Mouse (Mus musculus) heart, embryonic 13.5 days (tissue): ENCODE data around the gene Lgals3bp. TPM values are rescaled to one million over a fixed set of nuclear protein-coding genes. Genes with fewer than 3 reads are reported as not detected.
"Not testable (repeated sequence)": the region's sequence is repeated elsewhere in the genome, so short reads cannot be mapped to it uniquely, and the experiment has no call there.

Source experiments
- ATAC-seq: fragments of 200-750 bp; cut with Nextera tagmentation; 2 replicates; pipeline ENCODE4 v1.8.0; 2017; ENCODE audit warnings: moderate TSS enrichment; ENCODE audit not compliant: insufficient number of reproducible peaks, low FRiP score, low TSS enrichment; ENCODE audit errors: extremely low read depth
- H3K27ac ChIP-seq: fragments of 300-500 bp; sonication (generic); replicated peaks from 2 replicates; pipeline ENCODE4 v1.5.1; 2015; ENCODE audit warnings: moderate library complexity, mild to moderate bottlenecking, inconsistent platforms
- H3K27me3 ChIP-seq: fragments of 300-500 bp; sonication (generic); replicated peaks from 2 replicates; pipeline ENCODE4 v1.6.1; 2015; ENCODE audit warnings: mild to moderate bottlenecking, inconsistent platforms
- H3K36me3 ChIP-seq: fragments of 300-500 bp; sonication (generic); 2 replicates; pipeline ENCODE4 v1.6.1; 2015; ENCODE audit warnings: mild to moderate bottlenecking, inconsistent platforms
- H3K4me1 ChIP-seq: fragments of 300-500 bp; sonication (generic); 2 replicates; pipeline ENCODE4 v1.6.1; 2015; ENCODE audit warnings: inconsistent platforms
- H3K4me2 ChIP-seq: fragments of 300-500 bp; sonication (generic); 2 replicates; pipeline ENCODE4 v1.6.1; 2015; ENCODE audit warnings: inconsistent platforms, mild to moderate bottlenecking, moderate library complexity
- H3K4me3 ChIP-seq: fragments of 300-500 bp; sonication (generic); 2 replicates; pipeline ENCODE4 v1.5.1; 2015; ENCODE audit warnings: moderate library complexity, mild to moderate bottlenecking, inconsistent platforms
- H3K9ac ChIP-seq: fragments of 300-500 bp; sonication (generic); 2 replicates; pipeline ENCODE4 v1.6.1; 2015; ENCODE audit warnings: inconsistent platforms, mild to moderate bottlenecking, moderate library complexity
- H3K9me3 ChIP-seq: fragments of 300-500 bp; sonication (generic); 2 replicates; pipeline ENCODE4 v1.6.1; 2016; ENCODE audit warnings: inconsistent platforms
- WGBS: fragments of 180-500 bp; shearing (Covaris S2); methylation state at CpG from one replicate; pipeline ENCODE4 v1.1.7; 2015; ENCODE audit warnings: mixed read lengths; 5-methylcytosine and 5-hydroxymethylcytosine counted together
- polyA plus RNA-seq: library from polyadenylated mRNA; unstranded; fragments of >200 nt; fragmentation: Nextera tagmentation; extraction: Ambion mirVana; gene quantifications from 2 replicates; pipeline ENCODE4 v1.2.1, GENCODE M21; 2015

The Lgals3bp gene
- polyA plus RNA-seq, 1 experiment from 2014 or later = 7.3 TPM

DNA sequence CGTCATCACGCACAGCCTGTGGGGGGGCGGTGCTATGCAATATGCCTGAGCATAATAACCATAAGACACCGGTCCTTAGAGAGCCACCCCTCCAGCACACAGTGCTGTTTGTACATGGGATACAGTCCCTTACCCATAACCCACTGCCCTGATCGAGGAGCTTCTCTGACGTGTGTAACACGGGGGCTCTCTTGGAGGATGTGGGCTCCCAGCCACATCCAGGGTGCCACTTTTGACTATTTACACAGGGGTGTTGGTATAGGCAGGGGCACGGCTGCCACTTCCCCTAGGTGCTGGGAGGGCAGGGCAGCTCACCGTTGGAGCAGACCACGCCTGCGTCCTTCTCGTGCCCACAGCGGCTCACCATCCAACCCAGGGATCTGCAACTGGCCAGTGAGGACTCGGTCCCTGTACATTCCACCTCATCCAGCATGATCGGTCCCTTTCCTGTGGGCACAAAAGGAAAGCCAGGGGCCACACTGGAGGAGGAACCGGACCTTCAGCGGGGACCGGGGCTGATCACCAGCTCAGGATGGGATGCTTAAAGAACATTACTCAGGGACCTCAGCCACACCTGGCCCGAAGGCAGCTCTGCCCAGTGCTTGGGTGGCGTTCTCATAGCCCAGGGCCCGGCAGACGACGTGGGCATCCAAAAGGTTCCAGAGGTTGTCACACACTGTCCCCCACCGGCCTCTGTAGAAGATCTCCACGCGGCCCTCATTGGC, 3.9 kb downstream of the Lgals3bp start:
- H3K4me2 ChIP-seq = no peak overlapping the region
- H3K27ac ChIP-seq = no peak overlapping the region
- 87% methylated on average over 26 of the region's 26 CpGs for WGBS
- 0 out of 2 replicates have a peak, but pooled peaks cover 4% of the 10 kb centered on the region for H3K36me3 ChIP-seq
- H3K4me1 ChIP-seq = peaks cover 32% of the 10 kb centered on the region
- H3K9me3 ChIP-seq = no peaks in the 10 kb centered on the region
- H3K27me3 ChIP-seq = no peaks in the 10 kb centered on the region
- H3K4me3 ChIP-seq = no peak overlapping the region
- no peak overlapping the region for H3K9ac ChIP-seq
- ATAC-seq = no peak

DNA sequence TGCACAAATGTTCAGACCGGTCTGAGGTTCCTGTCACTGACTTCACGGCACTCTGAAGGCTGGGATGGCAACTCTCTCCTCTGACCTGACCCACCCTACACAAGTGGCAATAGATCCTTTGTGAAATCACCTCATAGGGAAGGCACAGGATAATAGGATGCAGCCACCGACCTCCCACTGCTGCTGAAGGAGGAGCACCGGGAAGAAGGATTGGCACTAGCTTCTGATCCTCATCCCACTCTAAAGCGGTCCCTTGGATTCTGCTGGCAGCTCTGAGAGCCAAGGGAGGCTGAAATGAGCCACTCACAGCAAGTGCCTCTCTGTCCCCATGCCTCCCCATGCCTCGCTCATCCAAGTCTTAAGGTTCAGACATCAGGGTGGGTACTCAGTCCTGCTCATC, 7.4 kb downstream of the Lgals3bp start:
- no peak overlapping the region for H3K27ac ChIP-seq
- no peak overlapping the region for H3K4me3 ChIP-seq
- WGBS = 58% methylated on average over 6 of the region's 6 CpGs
- no peak overlapping the region for H3K4me2 ChIP-seq
- H3K36me3 ChIP-seq = 0 out of 2 replicates have a peak, but pooled peaks cover 4% of the 10 kb centered on the region
- H3K27me3 ChIP-seq = no peaks in the 10 kb centered on the region
- peaks cover 3% of the 10 kb centered on the region for H3K4me1 ChIP-seq
- ATAC-seq = no peak
- no peaks in the 10 kb centered on the region for H3K9me3 ChIP-seq
- no peak overlapping the region for H3K9ac ChIP-seq

DNA sequence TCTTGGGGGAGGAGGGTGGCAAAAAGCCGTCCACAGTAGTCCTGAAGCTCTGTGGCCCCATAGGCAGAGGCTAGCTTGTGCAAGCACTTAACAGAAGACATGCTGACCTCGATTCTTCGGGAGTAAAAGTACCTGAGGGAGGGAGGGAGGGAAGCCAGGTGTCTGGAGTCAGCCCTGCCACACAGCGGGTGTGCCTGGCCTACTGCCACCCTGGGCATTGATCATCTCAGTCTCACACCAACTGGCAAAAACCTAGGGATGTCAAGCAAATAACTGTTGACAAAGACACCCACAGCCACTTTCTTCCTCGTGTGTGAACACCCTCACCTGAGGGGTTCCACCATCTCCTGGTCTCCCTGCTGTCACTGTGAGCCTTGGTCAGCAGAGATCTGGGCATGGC, 7.9 kb downstream of the Lgals3bp start:
- Histone ChIP-seq H3K27me3 (no peaks in the 10 kb centered on the region), H3K4me2 (no peak overlapping the region), H3K27ac (no peak overlapping the region), H3K4me3 (no peak overlapping the region), H3K4me1 (no peaks in the 10 kb centered on the region), H3K9ac (no peak overlapping the region), H3K9me3 (no peaks in the 10 kb centered on the region), H3K36me3 (0 out of 2 replicates have a peak, but pooled peaks cover 4% of the 10 kb centered on the region)
- ATAC-seq = no peak
- WGBS = 50% methylated on average over 5 of the region's 5 CpGs

DNA sequence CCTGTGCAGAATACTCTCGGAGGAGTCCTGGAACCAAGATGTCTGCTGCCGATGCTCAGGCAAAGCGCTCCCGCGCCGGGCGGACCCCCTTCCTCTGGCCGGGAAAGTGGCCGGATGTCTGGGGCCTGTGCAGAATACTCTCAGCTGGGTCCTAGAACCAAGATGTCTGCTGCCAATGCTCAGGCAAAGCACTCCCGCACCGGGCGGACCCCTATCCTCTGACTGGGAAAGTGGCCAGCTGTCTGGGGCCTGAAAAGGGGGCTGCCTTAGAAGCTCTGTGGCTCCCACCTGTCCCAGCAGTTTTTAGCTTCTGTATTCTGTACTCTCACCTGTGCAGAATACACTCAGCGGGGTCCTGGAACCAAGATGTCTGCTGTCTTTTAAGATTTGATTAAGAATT, 14.1 kb downstream of the Lgals3bp start:
- 87% methylated on average over 13 of the region's 13 CpGs for WGBS
- H3K36me3 ChIP-seq, H3K27me3 ChIP-seq, H3K4me3 ChIP-seq, H3K27ac ChIP-seq, H3K9ac ChIP-seq, ATAC-seq, H3K9me3 ChIP-seq, H3K4me1 ChIP-seq, H3K4me2 ChIP-seq: not testable (repeated sequence)

DNA sequence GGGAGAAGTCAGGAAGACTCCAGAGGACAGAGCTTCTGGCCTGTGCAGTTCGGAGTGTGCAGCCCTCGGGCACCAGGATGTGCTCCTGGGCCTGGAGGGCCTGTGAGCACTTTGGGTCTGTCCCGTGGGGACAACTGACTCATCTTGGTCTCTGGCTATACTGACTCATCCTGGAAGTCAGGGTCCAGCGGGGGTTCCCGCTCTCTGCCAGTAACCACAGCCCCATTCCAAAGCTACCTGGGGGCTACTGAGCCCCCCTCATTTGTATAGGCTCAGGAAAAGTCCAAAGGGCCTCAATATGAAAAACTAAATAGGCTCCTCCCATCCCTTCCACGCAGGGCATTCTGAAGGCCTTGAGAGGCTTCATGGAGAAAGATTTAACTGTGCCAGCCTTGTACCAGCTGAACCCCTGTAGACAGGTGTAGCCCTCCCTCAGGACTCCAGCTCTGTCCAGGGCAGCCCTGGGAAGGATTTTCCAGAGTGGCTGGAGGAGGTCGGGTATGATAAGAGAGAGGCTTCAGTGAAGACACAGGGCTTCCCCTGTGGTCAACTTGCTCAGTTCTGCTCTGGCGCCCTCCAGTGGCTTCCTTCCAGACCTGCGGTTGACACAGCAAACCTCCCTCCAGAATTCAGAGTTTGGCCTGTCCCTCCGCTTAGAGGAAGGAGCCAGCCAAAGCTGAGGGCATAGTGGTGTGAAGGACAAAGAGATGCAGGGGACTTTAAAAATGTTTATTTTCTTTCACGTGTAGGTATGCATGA, 22.5 kb downstream of the Lgals3bp start:
- H3K4me2 ChIP-seq = no peak overlapping the region
- peak overlapping the region; percentile 50; the same call in 1 of the 2 replicates for H3K9ac ChIP-seq
- H3K4me3 ChIP-seq = no peak overlapping the region
- ATAC-seq = no peak
- no peaks in the 10 kb centered on the region for H3K36me3 ChIP-seq
- H3K9me3 ChIP-seq = no peaks in the 10 kb centered on the region
- peaks cover 5% of the 10 kb centered on the region; the same call in 1 of the 2 replicates for H3K27me3 ChIP-seq
- no peak overlapping the region for H3K27ac ChIP-seq
- WGBS = 34% methylated on average over 11 of the region's 11 CpGs
- H3K4me1 ChIP-seq = peaks cover 14% of the 10 kb centered on the region

DNA sequence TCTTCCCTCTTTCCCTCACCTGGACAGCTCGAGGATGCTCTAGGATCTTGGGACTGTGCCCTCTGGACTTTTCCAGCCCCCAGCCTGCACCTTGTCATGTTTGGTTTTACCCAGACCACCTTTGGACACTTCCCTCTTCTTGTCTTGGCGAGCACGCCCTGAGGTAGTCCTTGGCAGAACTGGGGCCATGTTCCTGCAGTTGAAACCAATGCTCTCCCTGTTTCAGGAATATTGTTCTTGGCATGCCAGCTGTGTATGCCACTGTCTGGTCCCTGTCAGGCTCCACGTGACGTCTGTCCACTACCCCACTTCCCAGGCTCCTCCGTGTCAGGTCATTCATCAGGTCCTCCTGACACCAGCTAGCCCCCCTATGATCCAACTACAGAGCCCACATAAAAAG, 23.2 kb downstream of the Lgals3bp start:
- peaks cover 6% of the 10 kb centered on the region; the same call in 1 of the 2 replicates for H3K27me3 ChIP-seq
- WGBS = 73% methylated on average over 6 of the region's 6 CpGs
- ATAC-seq = no peak

DNA sequence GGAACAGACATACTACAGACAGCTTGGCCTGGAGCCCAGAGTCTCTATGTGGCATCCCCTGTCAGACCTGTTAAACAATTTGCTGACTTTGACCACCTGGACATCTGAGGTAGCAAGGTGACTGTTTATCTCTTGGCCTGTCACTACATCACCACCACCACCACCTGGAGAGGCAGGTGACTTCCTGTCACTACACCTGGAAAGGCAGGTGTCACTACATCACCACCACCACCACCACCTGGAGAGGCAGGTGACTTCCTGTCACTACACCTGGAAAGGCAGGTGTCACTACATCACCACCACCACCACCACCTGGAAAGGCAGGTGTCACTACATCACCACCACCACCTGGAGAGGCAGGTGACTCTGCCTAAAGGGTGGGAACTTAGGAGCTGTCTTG, 25.6 kb downstream of the Lgals3bp start:
- peaks cover 14% of the 10 kb centered on the region for H3K4me1 ChIP-seq
- H3K9ac ChIP-seq, H3K9me3 ChIP-seq, H3K27ac ChIP-seq, H3K4me2 ChIP-seq, H3K27me3 ChIP-seq, H3K36me3 ChIP-seq, ATAC-seq, H3K4me3 ChIP-seq: not testable (repeated sequence)

More for the DNA sequence above, 23.2 kb downstream of the Lgals3bp start:
- Histone ChIP-seq H3K36me3 (no peaks in the 10 kb centered on the region), H3K9me3 (no peaks in the 10 kb centered on the region), H3K4me3 (no peak overlapping the region), H3K4me1 (peaks cover 14% of the 10 kb centered on the region), H3K27ac (no peak overlapping the region), H3K4me2 (no peak overlapping the region), H3K9ac (no peak overlapping the region)

DNA sequence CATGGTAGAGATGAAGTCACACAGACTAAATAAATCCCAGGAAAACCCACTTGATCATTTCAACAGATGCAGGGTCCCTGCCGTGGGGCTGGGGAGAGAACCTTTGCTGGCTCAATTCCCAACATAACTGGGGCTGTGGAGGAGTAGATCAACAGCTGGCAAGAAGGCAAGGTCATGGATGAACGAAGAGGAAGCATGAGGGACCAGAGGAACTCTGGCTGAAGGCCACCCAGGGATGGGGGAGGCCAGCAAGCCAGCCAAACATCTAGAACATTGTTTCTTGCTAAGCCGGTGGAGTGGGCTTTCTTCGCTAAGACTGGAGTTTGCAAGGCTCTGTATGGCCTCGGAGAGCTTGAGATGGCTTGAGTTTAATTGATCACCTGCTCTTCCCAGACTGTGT, 26.0 kb downstream of the Lgals3bp start:
- no peak overlapping the region for H3K9ac ChIP-seq
- 65% methylated on average over 5 of the region's 5 CpGs for WGBS
- no peak for ATAC-seq
- peaks cover 10% of the 10 kb centered on the region; the same call in 1 of the 2 replicates for H3K27me3 ChIP-seq
- no peak overlapping the region for H3K4me2 ChIP-seq
- peaks cover 14% of the 10 kb centered on the region for H3K4me1 ChIP-seq
- H3K36me3 ChIP-seq = no peaks in the 10 kb centered on the region
- no peaks in the 10 kb centered on the region for H3K9me3 ChIP-seq
- no peak overlapping the region for H3K4me3 ChIP-seq
- H3K27ac ChIP-seq = no peak overlapping the region

DNA sequence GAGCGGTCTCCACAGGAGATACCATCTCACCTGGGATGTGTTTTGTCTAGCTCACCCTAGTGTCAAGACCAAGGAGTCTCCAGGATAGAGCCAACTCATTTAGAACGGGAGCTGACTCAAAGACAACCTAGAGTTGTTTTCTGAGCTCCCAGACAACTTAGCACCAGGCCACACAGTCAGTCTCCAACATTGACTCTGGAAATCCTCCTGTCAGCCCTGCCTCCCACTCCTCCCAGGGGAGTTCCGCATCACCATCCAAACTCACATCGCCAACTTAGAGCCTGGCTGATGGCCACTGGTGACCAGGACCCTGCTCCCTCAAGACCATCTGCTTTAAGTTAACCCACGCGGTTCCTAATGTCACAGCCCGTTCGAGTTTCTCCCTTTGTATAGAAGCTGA, 26.4 kb downstream of the Lgals3bp start:
- no peak for ATAC-seq
- Histone ChIP-seq H3K27ac (no peak overlapping the region), H3K4me3 (no peak overlapping the region), H3K27me3 (peaks cover 10% of the 10 kb centered on the region; the same call in 1 of the 2 replicates), H3K9me3 (no peaks in the 10 kb centered on the region), H3K9ac (no peak overlapping the region), H3K4me2 (no peak overlapping the region), H3K4me1 (peaks cover 14% of the 10 kb centered on the region), H3K36me3 (no peaks in the 10 kb centered on the region)
- 77% methylated on average over 8 of the region's 8 CpGs for WGBS

DNA sequence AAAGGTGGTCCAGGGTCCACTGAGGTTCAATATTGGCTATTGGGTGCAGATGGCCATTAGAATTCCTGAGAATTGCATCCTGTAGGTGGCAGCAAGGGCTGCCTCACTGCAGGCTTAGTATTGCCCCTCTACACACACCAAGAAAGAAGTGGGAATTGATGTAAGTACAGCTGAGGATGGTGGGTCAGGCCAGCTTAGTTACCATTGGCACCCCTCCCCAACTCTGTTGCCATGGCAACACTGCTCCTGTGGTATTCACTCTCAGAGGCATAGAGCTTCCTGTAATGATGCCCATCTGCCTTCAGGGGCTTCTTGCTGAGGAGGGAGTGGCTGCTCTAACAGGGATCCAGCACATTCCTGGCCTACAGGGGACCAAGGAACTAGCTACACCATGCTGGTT, 26.9 kb downstream of the Lgals3bp start:
- Histone ChIP-seq H3K4me1 (peaks cover 14% of the 10 kb centered on the region), H3K36me3 (no peaks in the 10 kb centered on the region), H3K27me3 (peaks cover 10% of the 10 kb centered on the region; the same call in 1 of the 2 replicates), H3K27ac (no peak overlapping the region), H3K9ac (no peak overlapping the region), H3K4me3 (no peak overlapping the region), H3K4me2 (no peak overlapping the region), H3K9me3 (no peaks in the 10 kb centered on the region)
- ATAC-seq = no peak

DNA sequence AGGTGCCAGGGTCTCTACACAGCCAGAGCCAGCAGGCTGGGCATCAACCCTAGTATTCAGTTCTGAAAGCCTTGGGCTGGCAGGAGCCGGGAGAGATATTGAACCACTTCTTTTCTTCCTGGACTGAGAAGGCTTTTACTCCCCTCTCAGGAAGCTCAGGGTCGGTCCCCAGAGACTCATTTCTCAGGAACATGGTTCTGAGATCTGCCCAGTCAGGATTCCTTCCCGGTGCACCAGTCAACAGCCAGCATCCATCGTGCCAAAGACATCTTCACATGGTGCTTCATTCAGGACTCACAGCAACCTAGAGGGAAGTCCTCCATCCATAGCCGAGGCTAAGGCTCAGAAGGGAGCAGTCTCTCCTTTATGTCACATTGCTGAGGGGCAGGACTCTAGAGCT, 27.4 kb downstream of the Lgals3bp start:
- no peaks in the 10 kb centered on the region for H3K9me3 ChIP-seq
- H3K9ac ChIP-seq = no peak overlapping the region
- no peaks in the 10 kb centered on the region for H3K36me3 ChIP-seq
- H3K27me3 ChIP-seq = peaks cover 10% of the 10 kb centered on the region; the same call in 1 of the 2 replicates
- no peak for ATAC-seq
- no peak overlapping the region for H3K27ac ChIP-seq
- peaks cover 13% of the 10 kb centered on the region for H3K4me1 ChIP-seq
- H3K4me2 ChIP-seq = no peak overlapping the region
- WGBS = 51% methylated on average over 5 of the region's 5 CpGs
- H3K4me3 ChIP-seq = no peak overlapping the region
